Mouse (Mus musculus) embryonic fibroblast, embryonic 13.5 days (primary cell): ENCODE data around the gene Slc35b2.

Source experiments
- CTCF ChIP-seq: IDR thresholded peaks from 2 replicates; pipeline ENCODE4 v1.5.1; 2011; ENCODE audit warnings: mild to moderate bottlenecking, control low read depth, low read length, moderate library complexity, borderline replicate concordance; ENCODE audit not compliant: insufficient read depth
- POLR2A ChIP-seq: IDR thresholded peaks from 2 replicates; pipeline ENCODE4 v1.6.1; 2011; ENCODE audit warnings: low read depth, mild to moderate bottlenecking, control low read depth, low read length, moderate library complexity

DNA sequence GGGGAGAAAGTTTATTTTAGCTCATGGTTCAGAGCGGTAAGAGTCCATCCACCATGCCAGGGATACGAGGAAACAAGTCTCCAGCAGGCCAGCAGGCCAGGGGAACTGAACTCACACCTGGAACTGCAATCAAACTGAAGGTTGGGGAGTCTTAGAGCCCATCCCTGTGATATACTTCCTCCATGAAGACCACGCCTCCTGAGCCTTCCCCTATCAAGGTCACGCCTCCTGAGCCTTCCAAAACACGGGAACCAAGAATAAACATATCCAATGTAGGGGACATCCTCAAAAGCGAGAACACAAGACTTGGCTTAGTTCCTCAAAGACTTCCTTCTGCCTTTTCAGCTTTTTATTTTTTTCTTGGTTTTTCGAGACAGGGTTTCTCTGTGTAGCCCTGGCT, 49.2 kb downstream of the Slc35b2 start:
- TF ChIP-seq CTCF, result no peak
- TF ChIP-seq POLR2A, result no peak
